Comparison of ENCODE assay signal across 29 mouse cellular contexts in genomic region chr12:4279878-4280277, GRCm38 (mm10). TPM values are rescaled to one million over a fixed set of nuclear protein-coding genes. Genes with fewer than 3 reads are reported as not detected.
DNase-seq lines count a peak whose midpoint lies in the region; ATAC-seq lines count a peak whose summit lies in the region.
"Had no signal": no experiment of that assay in that cellular context is flagged by ENCODE, and none has a peak within 500 bp of the region (broad histone marks: within the 10 kb centered on the region; RNA-seq: fewer than 3 reads in every experiment).

No protein-coding gene starts in this region.

- H3K4me3 ChIP-seq in liver, embryonic 15.5 days (replicated peaks): no peak overlapping the region
- H3K4me3 ChIP-seq: embryonic facial prominence, embryonic 10.5 days; embryonic facial prominence, embryonic 15.5 days; heart, embryonic 15.5 days; kidney, embryonic 15.5 days; limb, embryonic 12.5 days had no signal

- H3K9ac ChIP-seq in liver, embryonic 15.5 days: no peak overlapping the region
- H3K9ac ChIP-seq: embryonic facial prominence, embryonic 15.5 days; heart, embryonic 15.5 days; hindbrain, embryonic 14.5 days; kidney, embryonic 15.5 days; limb, embryonic 12.5 days had no signal

- peaks cover 2% of the 10 kb centered on the region; the same call in 1 of the 2 replicates for H3K36me3 ChIP-seq in liver, embryonic 15.5 days (replicated peaks)

- DNase-seq in spleen, postnatal 4 days (ENCODE audit: low spot score in 2 of 2): peak; percentile 27 to 54
- no peak for DNase-seq in spleen, adult 12 weeks (ENCODE audit: low spot score)
- no peak for DNase-seq in urinary bladder, postnatal 4 days (ENCODE audit: low spot score in 2 of 2)
- no peak for DNase-seq in retina, embryonic 14.5 days (ENCODE audit: low spot score)
- DNase-seq in heart, postnatal 14 days: no peak
- DNase-seq: adrenal gland, postnatal 10 days; cerebellum, adult 11 months; cerebellum, postnatal 10 days; gastrocnemius, postnatal 14 days; heart, postnatal 4 days; kidney, adult 11 months; kidney, postnatal 25 days; lung, adult 2 months; lung, postnatal 10 days; right cerebral cortex, postnatal 4 days; thymus, adult 18-20 months; thymus, postnatal 25 days had no signal

- H3K9me3 ChIP-seq in liver, embryonic 15.5 days (replicated peaks): no peaks in the 10 kb centered on the region
- H3K9me3 ChIP-seq: embryonic facial prominence, embryonic 10.5 days; embryonic facial prominence, embryonic 15.5 days; heart, embryonic 15.5 days; kidney, embryonic 15.5 days; limb, embryonic 12.5 days had no signal

- H3K27me3 ChIP-seq in liver, embryonic 15.5 days: no peaks in the 10 kb centered on the region
- H3K27me3 ChIP-seq: embryonic facial prominence, embryonic 15.5 days; heart, embryonic 15.5 days; kidney, embryonic 15.5 days; limb, embryonic 12.5 days; Patski had no signal

- H3K4me2 ChIP-seq in liver, embryonic 15.5 days: no peak overlapping the region
- H3K4me2 ChIP-seq: embryonic facial prominence, embryonic 15.5 days; heart, embryonic 15.5 days; hindbrain, embryonic 14.5 days; kidney, embryonic 15.5 days; limb, embryonic 12.5 days; midbrain, embryonic 11.5 days had no signal

- 54% methylated on average over 3 of the region's 3 CpGs for WGBS in liver, embryonic 15.5 days (ENCODE audit: insufficient replicate concordance)

- H3K4me1 ChIP-seq in liver, embryonic 15.5 days (replicated peaks): peaks cover 10% of the 10 kb centered on the region
- H3K4me1 ChIP-seq: embryonic facial prominence, embryonic 10.5 days; embryonic facial prominence, embryonic 15.5 days; kidney, embryonic 15.5 days; limb, embryonic 12.5 days had no signal

- H3K27ac ChIP-seq in liver, embryonic 15.5 days (replicated peaks): no peak overlapping the region
- H3K27ac ChIP-seq: embryonic facial prominence, embryonic 10.5 days; embryonic facial prominence, embryonic 15.5 days; heart, embryonic 15.5 days; hindbrain, embryonic 14.5 days; kidney, embryonic 15.5 days; limb, embryonic 12.5 days had no signal

- ATAC-seq in common myeloid progenitor, adult 5-6 weeks (replicated peaks; ENCODE audit: low read depth, poor library complexity, severe bottlenecking): peak; percentile 68; the same call in 1 of the 2 replicates
- peak; percentile 49 for ATAC-seq in liver, embryonic 15.5 days (ENCODE audit: insufficient read depth)
- ATAC-seq: forebrain, embryonic 14.5 days; midbrain, embryonic 16.5 days; Patski had no signal

- intact Hi-C loops in heart, postnatal 14 days (cut with DNase I): loop anchor here (5.0 kb wide), 1 partner anchor 267 kb away; no protein-coding TSS in a partner anchor

RNA-seq across cellular contexts. Expression of gene Cenpo, which starts 45.8 kb away (rescaled TPM):
- total RNA-seq in common myeloid progenitor, adult 5-6 weeks (2017): 37.6 and 44.2 TPM in 2 replicates
- 9.8 and 10.5 TPM in 2 replicates for polyA plus RNA-seq in liver, embryonic 15.5 days (2015; fragmentation: Nextera tagmentation; extraction: Ambion mirVana)
- total RNA-seq in heart, postnatal 14 days (2021): 1 to 10 TPM; 3.3 to 3.4 TPM

RNA-seq across cellular contexts. Expression of gene Ptrhd1, which starts 46.1 kb away (rescaled TPM):
- 3.1 and 4.4 TPM in 2 replicates for total RNA-seq in common myeloid progenitor, adult 5-6 weeks (2017)
- 2.1 TPM in 2 replicates for polyA plus RNA-seq in liver, embryonic 15.5 days (2015; fragmentation: Nextera tagmentation; extraction: Ambion mirVana)
- 1 to 10 TPM; 4.3 to 4.6 TPM for total RNA-seq in heart, postnatal 14 days (2021)

Comparison
In these comparisons a context has a peak if more than half of its experiments do, and no peak if none do; other contexts are left out.
1. DNase-seq: peak in spleen, postnatal 4 days (2 of 2); none in spleen, adult 12 weeks (single experiment), urinary bladder, postnatal 4 days (0 of 2), retina, embryonic 14.5 days (single experiment) and heart, postnatal 14 days (0 of 2).